Mouse (Mus musculus): ENCODE data around the gene Epha8. TPM values are rescaled to one million over a fixed set of nuclear protein-coding genes. Genes with fewer than 3 reads are reported as not detected.

The Epha8 gene
- polyA plus RNA-seq, 1 experiment, result 0.01 TPM

DNA sequence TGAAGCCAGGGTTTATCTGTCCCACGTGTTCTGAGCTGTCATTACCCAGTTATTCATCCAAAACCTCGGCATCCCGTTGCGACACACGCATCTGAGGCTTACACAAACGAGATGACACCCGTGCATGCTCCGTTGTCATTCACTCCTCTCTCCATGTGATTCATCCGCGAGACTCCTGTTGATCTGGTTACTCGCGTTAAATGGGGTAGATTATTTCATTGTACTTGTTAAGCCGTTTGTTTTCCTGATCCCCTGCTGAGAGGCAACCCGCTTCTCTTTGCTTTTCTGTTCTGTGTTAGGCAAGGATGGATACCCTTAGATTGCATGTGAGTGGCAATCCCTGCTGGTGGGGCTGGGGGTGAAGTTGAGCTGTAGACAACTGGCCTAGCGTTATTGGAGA lies 30.8 kb downstream of the Epha8 start:
- TF ChIP-seq MAX (IDR thresholded peaks at IDR 0.05), result no peak
- TF ChIP-seq CTCF (IDR thresholded peaks at IDR 0.05; ENCODE audit: control insufficient read depth, insufficient read depth, insufficient read length), result no peak
- TF ChIP-seq CEBPB (IDR thresholded peaks at IDR 0.05; ENCODE audit: low read depth), result no peak
- no peak for TF ChIP-seq MYOD1 (IDR thresholded peaks at IDR 0.05; ENCODE audit: control insufficient read depth, insufficient read length, low read depth)
- no peak for TF ChIP-seq USF1 (IDR thresholded peaks at IDR 0.05; ENCODE audit: low read depth)
- TF ChIP-seq FOSL1 (IDR thresholded peaks at IDR 0.05; ENCODE audit: insufficient read depth, low read length, poor library complexity, severe bottlenecking), result no peak
- TF ChIP-seq MYOG (IDR thresholded peaks at IDR 0.05; ENCODE audit: control insufficient read depth, extremely low read depth, insufficient read length), result no peak
- Histone ChIP-seq H3K27me3 (ENCODE audit: control insufficient read depth, insufficient read depth, insufficient read length) (peaks cover 17% of the 10 kb centered on the region), H3K79me3 (ENCODE audit: low read depth) (no peaks in the 10 kb centered on the region)

DNA sequence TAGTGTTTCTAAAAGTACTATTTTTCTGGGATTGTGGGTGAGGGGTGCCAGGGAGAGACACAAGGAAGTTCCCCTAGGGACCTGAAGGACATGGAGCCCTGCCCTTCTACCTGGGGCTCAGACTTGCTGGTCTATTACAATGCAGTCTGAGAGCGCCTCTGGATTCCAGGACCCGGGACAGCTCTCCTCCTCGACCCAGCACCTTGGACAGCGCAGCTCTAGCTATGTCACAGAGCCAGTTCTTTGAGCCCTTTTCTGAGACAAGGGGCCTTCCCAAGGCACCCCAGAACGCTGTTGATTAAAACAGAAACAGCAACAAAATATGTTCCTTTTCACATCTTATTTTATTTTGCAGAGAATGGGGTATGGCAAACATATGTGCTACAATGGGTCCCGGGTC lies 32.1 kb downstream of the Epha8 start:
- H3K27me3 ChIP-seq (ENCODE audit: control insufficient read depth, insufficient read depth, insufficient read length), result peaks cover 10% of the 10 kb centered on the region
- TF ChIP-seq CTCF (IDR thresholded peaks at IDR 0.05; ENCODE audit: control insufficient read depth, insufficient read depth, insufficient read length), result no peak
- TF ChIP-seq MAX (IDR thresholded peaks at IDR 0.05), result peak; percentile 83
- TF ChIP-seq FOSL1 (IDR thresholded peaks at IDR 0.05; ENCODE audit: insufficient read depth, low read length, poor library complexity, severe bottlenecking), result no peak
- TF ChIP-seq CEBPB (IDR thresholded peaks at IDR 0.05; ENCODE audit: low read depth), result no peak
- TF ChIP-seq USF1 (IDR thresholded peaks at IDR 0.05; ENCODE audit: low read depth), result no peak
- H3K79me3 ChIP-seq (ENCODE audit: low read depth), result no peaks in the 10 kb centered on the region
- no peak overlapping the region for H3K4me3 ChIP-seq (ENCODE audit: insufficient read depth, poor library complexity, severe bottlenecking)
- H3ac ChIP-seq (ENCODE audit: control insufficient read depth, insufficient read length, low read depth), result no peak overlapping the region
- H3K36me3 ChIP-seq (ENCODE audit: control insufficient read depth, insufficient read depth), result no peaks in the 10 kb centered on the region
- H3K79me2 ChIP-seq (ENCODE audit: control insufficient read depth, insufficient read depth), result no peaks in the 10 kb centered on the region

More for the DNA sequence above, 30.8 kb downstream of the Epha8 start:
- Histone ChIP-seq H3K4me3 (ENCODE audit: insufficient read depth, poor library complexity, severe bottlenecking) (no peak overlapping the region), H3K79me2 (ENCODE audit: control insufficient read depth, insufficient read depth) (no peaks in the 10 kb centered on the region), H3ac (ENCODE audit: control insufficient read depth, insufficient read length, low read depth) (no peak overlapping the region), H3K36me3 (ENCODE audit: control insufficient read depth, insufficient read depth) (no peaks in the 10 kb centered on the region)

DNA sequence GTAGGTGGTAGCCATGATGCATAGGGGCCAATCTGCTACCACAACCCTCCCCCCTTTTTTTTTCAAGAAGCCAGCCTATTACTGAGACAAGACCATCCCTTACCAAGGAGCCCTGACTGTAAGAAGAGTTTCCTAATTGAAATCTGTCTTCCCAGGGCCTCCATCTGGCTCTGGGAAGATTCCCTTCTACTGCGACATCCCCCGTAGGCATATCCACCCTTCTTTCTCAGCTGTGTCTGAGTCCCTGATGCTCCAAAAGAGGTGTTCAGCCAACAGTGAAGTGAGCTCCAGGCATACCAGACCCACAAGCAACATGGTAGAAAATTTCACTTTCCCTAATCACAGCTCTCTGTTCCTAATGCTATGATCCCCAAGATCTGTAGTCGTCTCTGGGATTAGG lies 37.1 kb downstream of the Epha8 start:
- Histone ChIP-seq H3K79me2 (ENCODE audit: control insufficient read depth, insufficient read depth) (no peaks in the 10 kb centered on the region), H3K36me3 (ENCODE audit: control insufficient read depth, insufficient read depth) (no peaks in the 10 kb centered on the region), H3K4me3 (ENCODE audit: insufficient read depth, poor library complexity, severe bottlenecking) (no peak overlapping the region), H3ac (ENCODE audit: control insufficient read depth, insufficient read length, low read depth) (no peak overlapping the region), H3K79me3 (ENCODE audit: low read depth) (no peaks in the 10 kb centered on the region), H3K27me3 (ENCODE audit: control insufficient read depth, insufficient read depth, insufficient read length) (peaks cover 43% of the 10 kb centered on the region)
- TF ChIP-seq CEBPB (IDR thresholded peaks at IDR 0.05; ENCODE audit: low read depth), result no peak

DNA sequence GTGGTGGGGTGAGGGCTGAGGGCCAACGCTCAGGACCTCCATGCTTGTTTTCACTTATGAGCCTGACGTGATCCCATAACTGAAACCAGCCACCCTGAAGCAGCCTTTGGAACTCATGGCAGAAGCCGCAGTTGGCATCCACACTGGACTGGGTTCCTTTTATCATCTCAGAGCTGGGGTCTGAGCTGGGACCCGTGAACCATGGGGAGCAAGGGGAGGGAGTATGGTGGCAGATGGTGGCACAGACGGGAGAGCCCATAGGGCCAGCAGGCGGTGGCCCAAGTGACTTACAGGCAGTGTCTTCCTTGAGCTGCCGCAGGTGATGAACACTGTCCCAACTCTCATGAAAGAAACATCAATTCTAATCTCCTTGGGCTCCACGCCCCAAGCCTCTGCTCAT lies 37.8 kb downstream of the Epha8 start:
- H3K79me3 ChIP-seq (ENCODE audit: low read depth), result no peaks in the 10 kb centered on the region
- peaks cover 49% of the 10 kb centered on the region for H3K27me3 ChIP-seq (ENCODE audit: control insufficient read depth, insufficient read depth, insufficient read length)
- H3ac ChIP-seq (ENCODE audit: control insufficient read depth, insufficient read length, low read depth), result no peak overlapping the region
- no peak overlapping the region for H3K4me3 ChIP-seq (ENCODE audit: insufficient read depth, poor library complexity, severe bottlenecking)
- no peaks in the 10 kb centered on the region for H3K79me2 ChIP-seq (ENCODE audit: control insufficient read depth, insufficient read depth)
- TF ChIP-seq CEBPB (IDR thresholded peaks at IDR 0.05; ENCODE audit: low read depth), result no peak
- no peak for TF ChIP-seq FOSL1 (IDR thresholded peaks at IDR 0.05; ENCODE audit: insufficient read depth, low read length, poor library complexity, severe bottlenecking)
- TF ChIP-seq USF1 (IDR thresholded peaks at IDR 0.05; ENCODE audit: low read depth), result no peak
- no peak for TF ChIP-seq MYOG (IDR thresholded peaks at IDR 0.05; ENCODE audit: control insufficient read depth, extremely low read depth, insufficient read length)
- no peak for TF ChIP-seq CTCF (IDR thresholded peaks at IDR 0.05; ENCODE audit: control insufficient read depth, insufficient read depth, insufficient read length)
- TF ChIP-seq MYOD1 (IDR thresholded peaks at IDR 0.05; ENCODE audit: control insufficient read depth, insufficient read length, low read depth), result no peak
- no peak for TF ChIP-seq MAX (IDR thresholded peaks at IDR 0.05)
- no peaks in the 10 kb centered on the region for H3K36me3 ChIP-seq (ENCODE audit: control insufficient read depth, insufficient read depth)

DNA sequence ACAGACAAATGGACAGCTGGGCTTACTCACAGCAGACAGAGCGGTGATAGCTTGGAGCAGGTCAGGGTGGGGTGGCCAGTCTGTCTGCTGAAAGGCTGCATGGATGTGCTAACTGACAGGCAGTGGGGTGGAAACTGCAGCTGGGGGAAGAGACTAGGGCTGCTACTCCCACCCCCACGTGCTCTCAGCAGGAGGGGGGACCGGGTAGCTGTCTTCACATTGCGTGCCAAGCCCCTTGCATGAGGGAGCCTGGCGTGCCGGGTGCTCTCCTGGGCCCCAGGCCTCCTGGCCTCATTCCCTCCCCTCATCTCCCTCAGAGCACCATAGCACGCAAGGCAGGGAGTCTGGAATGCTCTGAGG lies 39.5 kb downstream of the Epha8 start:
- no peaks in the 10 kb centered on the region for H3K79me3 ChIP-seq (ENCODE audit: low read depth)
- H3K4me3 ChIP-seq (ENCODE audit: insufficient read depth, poor library complexity, severe bottlenecking), result no peak overlapping the region
- no peak overlapping the region for H3ac ChIP-seq (ENCODE audit: control insufficient read depth, insufficient read length, low read depth)
- TF ChIP-seq USF1 (IDR thresholded peaks at IDR 0.05; ENCODE audit: low read depth), result no peak
- TF ChIP-seq FOSL1 (IDR thresholded peaks at IDR 0.05; ENCODE audit: insufficient read depth, low read length, poor library complexity, severe bottlenecking), result no peak
- no peak for TF ChIP-seq MYOG (IDR thresholded peaks at IDR 0.05; ENCODE audit: control insufficient read depth, extremely low read depth, insufficient read length)
- TF ChIP-seq MAX (IDR thresholded peaks at IDR 0.05), result no peak
- TF ChIP-seq CEBPB (IDR thresholded peaks at IDR 0.05; ENCODE audit: low read depth), result no peak
- no peak for TF ChIP-seq CTCF (IDR thresholded peaks at IDR 0.05; ENCODE audit: control insufficient read depth, insufficient read depth, insufficient read length)
- no peak for TF ChIP-seq MYOD1 (IDR thresholded peaks at IDR 0.05; ENCODE audit: control insufficient read depth, insufficient read length, low read depth)
- no peaks in the 10 kb centered on the region for H3K79me2 ChIP-seq (ENCODE audit: control insufficient read depth, insufficient read depth)
- H3K27me3 ChIP-seq (ENCODE audit: control insufficient read depth, insufficient read depth, insufficient read length), result peaks cover 62% of the 10 kb centered on the region
- H3K36me3 ChIP-seq (ENCODE audit: control insufficient read depth, insufficient read depth), result no peaks in the 10 kb centered on the region

DNA sequence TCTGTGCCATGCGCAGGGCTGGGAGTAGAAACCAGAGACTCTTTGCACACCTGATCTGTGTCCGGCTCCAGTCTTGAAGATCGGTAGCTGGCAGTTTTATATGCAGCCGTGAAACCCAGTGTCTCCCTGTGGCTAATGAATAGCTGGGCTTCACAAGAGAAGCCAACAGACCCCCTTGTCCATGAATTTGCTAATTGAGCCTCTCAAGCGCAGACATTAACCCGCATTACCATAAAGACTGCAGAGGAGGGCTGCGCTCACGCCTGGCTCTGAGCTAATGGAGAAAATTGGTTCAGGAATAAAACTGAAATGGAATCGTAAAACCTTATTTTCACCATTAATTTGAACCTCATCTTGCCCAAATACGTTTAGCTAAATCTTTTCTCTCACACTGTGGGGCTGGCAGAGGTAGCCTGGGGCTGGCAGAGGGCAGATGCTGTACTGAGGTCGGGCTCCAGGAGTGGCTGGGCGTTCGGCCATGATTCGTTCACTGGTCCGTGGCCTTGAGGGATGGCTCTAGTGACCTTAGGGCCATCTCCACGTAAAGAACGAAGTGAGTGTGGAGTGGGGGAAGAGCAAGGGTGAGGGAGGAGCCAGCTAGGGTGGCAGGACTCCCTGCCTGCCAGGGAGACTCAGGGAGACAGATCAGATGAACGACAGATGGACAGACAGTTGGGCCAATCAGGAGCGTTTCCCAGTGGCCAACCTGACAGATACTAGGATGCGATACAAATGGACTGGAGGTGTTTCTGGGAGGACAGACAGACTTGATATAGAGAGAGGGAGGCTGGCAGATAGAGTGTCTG lies 40.1 kb downstream of the Epha8 start:
- H3K4me3 ChIP-seq (ENCODE audit: insufficient read depth, poor library complexity, severe bottlenecking), result no peak overlapping the region
- TF ChIP-seq CTCF (IDR thresholded peaks at IDR 0.05; ENCODE audit: control insufficient read depth, insufficient read depth, insufficient read length), result no peak
- TF ChIP-seq CEBPB (IDR thresholded peaks at IDR 0.05; ENCODE audit: low read depth), result no peak
- no peak for TF ChIP-seq USF1 (IDR thresholded peaks at IDR 0.05; ENCODE audit: low read depth)
- no peak for TF ChIP-seq MAX (IDR thresholded peaks at IDR 0.05)
- no peak for TF ChIP-seq MYOG (IDR thresholded peaks at IDR 0.05; ENCODE audit: control insufficient read depth, extremely low read depth, insufficient read length)
- TF ChIP-seq FOSL1 (IDR thresholded peaks at IDR 0.05; ENCODE audit: insufficient read depth, low read length, poor library complexity, severe bottlenecking), result no peak
- no peak for TF ChIP-seq MYOD1 (IDR thresholded peaks at IDR 0.05; ENCODE audit: control insufficient read depth, insufficient read length, low read depth)
- peaks cover 68% of the 10 kb centered on the region for H3K27me3 ChIP-seq (ENCODE audit: control insufficient read depth, insufficient read depth, insufficient read length)
- H3K79me3 ChIP-seq (ENCODE audit: low read depth), result no peaks in the 10 kb centered on the region
- no peaks in the 10 kb centered on the region for H3K79me2 ChIP-seq (ENCODE audit: control insufficient read depth, insufficient read depth)
- H3ac ChIP-seq (ENCODE audit: control insufficient read depth, insufficient read length, low read depth), result no peak overlapping the region
- H3K36me3 ChIP-seq (ENCODE audit: control insufficient read depth, insufficient read depth), result no peaks in the 10 kb centered on the region
